Mouse (Mus musculus) midbrain, embryonic 11.5 days (tissue): ENCODE data around the gene Zc3h7b. TPM values are rescaled to one million over a fixed set of nuclear protein-coding genes. Genes with fewer than 3 reads are reported as not detected.

Experiments used
- ATAC-seq: fragments of 200-750 bp; cut with Nextera tagmentation; 2 replicates; pipeline ENCODE4 v1.8.0; 2017; ENCODE audit warnings: moderate TSS enrichment, moderate library complexity; ENCODE audit not compliant: low FRiP score
- DNase-seq: peaks from one replicate; pipeline ENCODE4 v3.0.0; 2015; ENCODE audit warnings: low spot score; ENCODE audit errors: missing footprints
- H3K27ac ChIP-seq: fragments of 300-500 bp; sonication (generic); 2 replicates; pipeline ENCODE4 v1.5.1; 2014; ENCODE audit warnings: low read depth, low read length
- H3K27me3 ChIP-seq: fragments of 300-500 bp; sonication (generic); 2 replicates; pipeline ENCODE4 v1.6.1; 2014; ENCODE audit warnings: mild to moderate bottlenecking, low read length, moderate library complexity, mixed read lengths; ENCODE audit not compliant: control insufficient read depth, insufficient read depth
- H3K36me3 ChIP-seq: fragments of 300-500 bp; sonication (generic); 2 replicates; pipeline ENCODE4 v1.6.1; 2014; ENCODE audit warnings: mild to moderate bottlenecking, low read length, moderate library complexity, mixed read lengths; ENCODE audit not compliant: control insufficient read depth, insufficient read depth
- H3K4me1 ChIP-seq: fragments of 300-500 bp; sonication (generic); 2 replicates; pipeline ENCODE4 v1.6.1; 2014; ENCODE audit warnings: low read length; ENCODE audit not compliant: control insufficient read depth, insufficient read depth
- H3K4me2 ChIP-seq: fragments of 300-500 bp; sonication (generic); 2 replicates; pipeline ENCODE4 v1.6.1; 2014; ENCODE audit warnings: mild to moderate bottlenecking, moderate library complexity
- H3K4me3 ChIP-seq: fragments of 300-500 bp; sonication (generic); 2 replicates; pipeline ENCODE4 v1.5.1; 2014; ENCODE audit warnings: low read depth, low read length
- H3K9ac ChIP-seq: fragments of 300-500 bp; sonication (generic); 2 replicates; pipeline ENCODE4 v1.6.1; 2014; ENCODE audit warnings: low read length
- H3K9me3 ChIP-seq: fragments of 300-500 bp; sonication (generic); 2 replicates; pipeline ENCODE4 v1.6.1; 2016; ENCODE audit warnings: low read length; ENCODE audit not compliant: control insufficient read depth
- WGBS: fragments of 180-500 bp; shearing (Covaris S2); extraction: QIAGEN DNeasy Blood & Tissue Kit; methylation state at CpG from one replicate; pipeline ENCODE4 v1.1.7; 2014; 5-methylcytosine and 5-hydroxymethylcytosine counted together
- polyA plus RNA-seq: library from polyadenylated mRNA; unstranded; fragments of >200 nt; fragmentation: Nextera tagmentation; extraction: Ambion mirVana; gene quantifications from 2 replicates; pipeline ENCODE4 v1.2.1, GENCODE M21; 2014

Zc3h7b gene
- polyA plus RNA-seq, 1 experiment from 2014 or later = 34.3 TPM

DNA sequence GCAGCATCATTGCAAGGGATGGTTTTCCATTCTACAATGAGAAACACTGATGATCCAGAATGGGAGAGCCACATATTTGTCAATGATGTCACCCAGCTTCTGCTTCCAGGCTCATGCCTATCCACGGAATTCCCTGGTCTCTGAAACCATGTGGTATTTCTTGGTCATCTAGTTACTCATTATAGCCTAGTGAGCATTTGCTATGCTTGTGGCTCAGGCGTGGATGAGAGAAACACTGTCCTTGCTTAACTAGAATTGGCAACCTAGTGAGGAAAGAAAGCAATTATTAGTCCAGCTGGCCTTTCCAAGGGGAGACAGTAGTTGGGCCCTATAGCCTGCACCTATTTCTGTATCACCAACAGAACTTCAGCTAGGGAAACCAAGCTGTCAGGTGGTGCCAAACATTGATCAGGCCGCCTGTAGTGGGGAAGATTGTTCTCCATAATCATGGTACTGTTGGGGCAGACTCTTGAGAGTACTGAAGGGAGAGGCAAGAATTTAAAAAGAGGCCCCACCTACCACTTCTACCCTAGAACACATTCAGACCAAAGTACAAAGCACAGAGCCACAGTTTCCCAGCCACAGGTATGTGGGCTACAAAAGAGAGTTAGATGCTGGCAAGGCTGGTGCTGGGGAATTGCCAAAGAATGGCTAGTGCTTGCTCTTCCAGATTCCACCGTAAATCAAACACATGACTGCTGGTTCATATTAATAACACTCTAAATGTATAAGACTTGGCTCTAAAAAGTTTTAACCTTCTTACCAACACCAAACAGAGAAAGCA lies 62.0 kb downstream of the Zc3h7b start:
- Histone ChIP-seq H3K9me3 (no peaks in the 10 kb centered on the region), H3K4me2 (no peak overlapping the region), H3K9ac (no peak overlapping the region), H3K4me1 (peaks cover 13% of the 10 kb centered on the region), H3K27ac (no peak overlapping the region), H3K36me3 (no peaks in the 10 kb centered on the region), H3K4me3 (no peak overlapping the region), H3K27me3 (no peaks in the 10 kb centered on the region)
- DNase-seq (no peak), ATAC-seq (no peak)
- WGBS = 81% methylated on average over 4 of the region's 4 CpGs

- DNase-seq = no peak
- H3K4me3 ChIP-seq = no peak overlapping the region
- no peak for ATAC-seq
- no peak overlapping the region for H3K9ac ChIP-seq
- no peaks in the 10 kb centered on the region for H3K9me3 ChIP-seq
- no peak overlapping the region for H3K27ac ChIP-seq
- no peak overlapping the region for H3K4me2 ChIP-seq
- H3K27me3 ChIP-seq = no peaks in the 10 kb centered on the region
- H3K4me1 ChIP-seq = peaks cover 21% of the 10 kb centered on the region
- WGBS = 81% methylated on average over 2 of the region's 2 CpGs
- H3K36me3 ChIP-seq = no peaks in the 10 kb centered on the region
Measured at GRCm38 (mm10) chr15:81808799-81809198, 63.9 kb downstream of the Zc3h7b start.

GRCm38 (mm10) chr15:81809550-81809949 lies 64.7 kb downstream of the Zc3h7b start:
- Histone ChIP-seq H3K9me3 (no peaks in the 10 kb centered on the region), H3K4me1 (peaks cover 23% of the 10 kb centered on the region), H3K4me3 (no peak overlapping the region), H3K4me2 (peak overlapping the region; percentile 90; the same call in 1 of the 2 replicates), H3K9ac (no peak overlapping the region), H3K27me3 (no peaks in the 10 kb centered on the region), H3K27ac (no peak overlapping the region), H3K36me3 (no peaks in the 10 kb centered on the region)
- ATAC-seq = no peak
- DNase-seq = no peak
- WGBS = 59% methylated on average over 1 of the region's 1 CpGs

GRCm38 (mm10) chr15:81810150-81810549 lies 65.3 kb downstream of the Zc3h7b start:
- H3K27ac ChIP-seq = peak overlapping the region; percentile 45; the same call in 1 of the 2 replicates
- 1% methylated on average over 10 of the region's 10 CpGs for WGBS

DNA sequence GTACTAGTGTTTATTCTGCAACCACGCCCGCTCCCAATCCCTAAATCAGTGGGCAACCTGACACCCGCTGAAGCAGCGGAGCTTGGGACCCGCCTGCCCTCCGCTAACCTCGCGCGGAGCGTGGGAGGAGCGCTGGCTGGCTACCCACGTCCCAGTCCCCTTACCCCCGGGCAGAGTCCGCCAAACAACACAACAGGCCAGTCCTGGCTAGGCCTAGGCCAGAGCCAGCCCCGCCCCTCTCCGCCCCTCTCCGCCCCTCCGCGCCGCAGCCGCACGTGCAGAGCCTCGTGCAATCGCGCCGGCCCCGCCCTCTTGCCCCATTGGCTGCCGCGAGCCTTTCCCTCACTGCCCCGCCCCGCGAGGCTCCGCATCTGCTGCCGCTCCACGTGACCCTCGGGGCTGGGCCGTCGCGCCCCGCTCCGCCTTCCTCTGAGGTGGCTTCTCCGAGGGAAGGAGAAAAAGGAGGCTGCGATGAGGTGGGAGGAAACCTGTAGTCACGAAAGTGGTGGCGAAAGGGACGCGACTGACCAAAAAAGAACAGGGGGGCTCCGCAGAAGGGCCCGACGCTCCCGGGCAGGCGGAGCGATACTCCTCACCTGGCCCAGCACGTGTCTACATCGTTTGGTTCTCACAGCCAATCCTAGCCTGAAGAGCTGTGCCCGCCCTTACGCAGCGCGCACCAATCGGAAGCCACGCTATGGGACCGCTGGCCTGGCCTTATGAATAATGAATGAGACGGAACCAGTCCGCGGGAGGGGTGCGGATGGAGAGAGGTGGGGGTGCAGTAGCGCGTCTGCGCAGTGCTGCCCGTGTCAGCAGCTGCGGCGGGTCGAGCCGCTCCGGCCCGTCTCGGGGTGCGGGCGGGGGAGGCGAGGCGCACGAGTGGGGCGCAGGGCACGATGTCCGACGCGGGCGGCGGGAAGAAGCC lies 66.1 kb downstream of the Zc3h7b start:
- H3K4me1 ChIP-seq = peaks cover 23% of the 10 kb centered on the region
- ATAC-seq (peak; percentile 99), DNase-seq (peak; percentile 100)
- H3K4me2 ChIP-seq = peak overlapping the region; percentile 90
- no peaks in the 10 kb centered on the region for H3K9me3 ChIP-seq
- H3K27ac ChIP-seq = peak overlapping the region; percentile 72
- H3K4me3 ChIP-seq = peak overlapping the region; percentile 73
- peak overlapping the region; percentile 79 for H3K9ac ChIP-seq
- peaks cover 5% of the 10 kb centered on the region; the same call in 1 of the 2 replicates for H3K36me3 ChIP-seq
- H3K27me3 ChIP-seq = no peaks in the 10 kb centered on the region
- WGBS = under 1% methylated on average over 89 of the region's 89 CpGs

More at GRCm38 (mm10) chr15:81810150-81810549, 65.3 kb downstream of the Zc3h7b start:
- ATAC-seq = no peak
- H3K4me2 ChIP-seq = peak overlapping the region; percentile 90
- no peaks in the 10 kb centered on the region for H3K27me3 ChIP-seq
- H3K36me3 ChIP-seq = peaks cover 2% of the 10 kb centered on the region; the same call in 1 of the 2 replicates
- DNase-seq = peak; percentile 95
- H3K4me3 ChIP-seq = peak overlapping the region; percentile 73
- H3K4me1 ChIP-seq = peaks cover 23% of the 10 kb centered on the region
- H3K9me3 ChIP-seq = no peaks in the 10 kb centered on the region
- peak overlapping the region; percentile 41 for H3K9ac ChIP-seq

DNA sequence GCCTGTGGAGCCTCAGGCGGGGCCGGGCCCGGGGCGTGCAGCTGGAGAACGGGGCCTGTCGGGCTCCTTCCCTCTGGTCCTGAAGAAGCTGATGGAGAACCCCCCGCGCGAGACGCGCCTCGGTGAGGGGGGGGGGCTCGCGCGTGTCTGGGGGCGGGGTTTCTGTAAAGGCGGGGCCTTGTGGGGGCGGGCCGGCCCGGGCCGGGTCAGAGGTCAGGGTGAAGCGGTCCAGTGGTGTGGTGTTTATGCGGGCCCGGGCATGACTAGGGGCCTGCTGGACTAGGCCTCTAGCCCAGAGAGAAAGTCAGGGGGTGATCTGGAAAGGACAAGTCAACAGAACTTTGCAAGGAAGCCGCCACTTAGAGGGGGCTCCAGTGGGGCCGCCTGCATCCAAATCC lies 66.7 kb downstream of the Zc3h7b start:
- no peak for DNase-seq
- H3K36me3 ChIP-seq = peaks cover 5% of the 10 kb centered on the region; the same call in 1 of the 2 replicates
- H3K27me3 ChIP-seq = no peaks in the 10 kb centered on the region
- peak; percentile 31 for ATAC-seq
- H3K4me3 ChIP-seq = peak overlapping the region; percentile 73
- 1% methylated on average over 20 of the region's 26 CpGs for WGBS
- H3K4me1 ChIP-seq = peaks cover 23% of the 10 kb centered on the region
- no peaks in the 10 kb centered on the region for H3K9me3 ChIP-seq
- H3K9ac ChIP-seq = peak overlapping the region; percentile 79
- peak overlapping the region; percentile 90 for H3K4me2 ChIP-seq
- H3K27ac ChIP-seq = peak overlapping the region; percentile 72

GRCm38 (mm10) chr15:81812287-81812686 lies 67.4 kb downstream of the Zc3h7b start:
- H3K9me3 ChIP-seq = no peaks in the 10 kb centered on the region
- DNase-seq (peak; percentile 87), ATAC-seq (no peak)
- no peaks in the 10 kb centered on the region for H3K27me3 ChIP-seq
- H3K4me3 ChIP-seq = peak overlapping the region; percentile 73
- 37% methylated on average over 3 of the region's 3 CpGs for WGBS
- no peak overlapping the region for H3K27ac ChIP-seq
- H3K4me1 ChIP-seq = peaks cover 23% of the 10 kb centered on the region
- H3K4me2 ChIP-seq = peak overlapping the region; percentile 90
- peak overlapping the region; percentile 79 for H3K9ac ChIP-seq
- peaks cover 5% of the 10 kb centered on the region; the same call in 1 of the 2 replicates for H3K36me3 ChIP-seq

- no peaks in the 10 kb centered on the region for H3K27me3 ChIP-seq
- no peak for ATAC-seq
- DNase-seq = peak; percentile 73
- H3K9ac ChIP-seq = peak overlapping the region; percentile 79
- peaks cover 5% of the 10 kb centered on the region; the same call in 1 of the 2 replicates for H3K36me3 ChIP-seq
- no peaks in the 10 kb centered on the region for H3K9me3 ChIP-seq
- no peak overlapping the region for H3K27ac ChIP-seq
- peak overlapping the region; percentile 90 for H3K4me2 ChIP-seq
- H3K4me3 ChIP-seq = no peak overlapping the region; the same call in 1 of the 2 replicates
- WGBS = 81% methylated on average over 7 of the region's 7 CpGs
- peaks cover 23% of the 10 kb centered on the region for H3K4me1 ChIP-seq
Measured at GRCm38 (mm10) chr15:81812696-81813631, 68.1 kb downstream of the Zc3h7b start.
